Mouse (Mus musculus): Measurements from ENCODE around the gene Ppp1r10. TPM values are rescaled to one million over a fixed set of nuclear protein-coding genes. Genes with fewer than 3 reads are reported as not detected.

Ppp1r10 gene
- polyA plus RNA-seq, 1 experiment from 2014 or later: 35.4 TPM

GRCm38 (mm10) chr17:35870884-35871696, 45.1 kb upstream of the Ppp1r10 start:
- ATAC-seq (replicated peaks; ENCODE audit: low FRiP score): no peak
- Histone ChIP-seq H3K4me2 (peak overlapping the region; percentile 97), H3K9ac (ENCODE audit: low read depth, low read length) (no peak overlapping the region; the same call in 1 of the 2 replicates), H3K4me1 (replicated peaks; ENCODE audit: control insufficient read depth, insufficient read depth, low read length) (peaks cover 49% of the 10 kb centered on the region), H3K4me3 (ENCODE audit: low read depth, low read length) (peak overlapping the region; percentile 59), H3K9me3 (ENCODE audit: control insufficient read depth, low read length) (peaks cover 4% of the 10 kb centered on the region; the same call in 1 of the 2 replicates), H3K27me3 (replicated peaks; ENCODE audit: control insufficient read depth, insufficient read depth, low read length) (peaks cover 4% of the 10 kb centered on the region; the same call in 1 of the 2 replicates), H3K27ac (ENCODE audit: low read depth, low read length) (peak overlapping the region; percentile 82), H3K36me3 (ENCODE audit: control insufficient read depth, insufficient read depth, low read length) (peaks cover 4% of the 10 kb centered on the region; the same call in 1 of the 2 replicates)
- no peak for DNase-seq (ENCODE audit: low spot score)
- WGBS: 51% methylated on average over 8 of the region's 8 CpGs

GRCm38 (mm10) chr17:35873774-35874519, 42.3 kb upstream of the Ppp1r10 start:
- ATAC-seq (replicated peaks; ENCODE audit: low FRiP score) (peak; percentile 60), DNase-seq (ENCODE audit: low spot score) (peak; percentile 85)
- WGBS: 20% methylated on average over 21 of the region's 21 CpGs
- peaks cover 4% of the 10 kb centered on the region; the same call in 1 of the 2 replicates for H3K9me3 ChIP-seq (ENCODE audit: control insufficient read depth, low read length)
- no peaks in the 10 kb centered on the region for H3K27me3 ChIP-seq (replicated peaks; ENCODE audit: control insufficient read depth, insufficient read depth, low read length)
- H3K4me1 ChIP-seq (replicated peaks; ENCODE audit: control insufficient read depth, insufficient read depth, low read length): peaks cover 37% of the 10 kb centered on the region
- peaks cover 4% of the 10 kb centered on the region; the same call in 1 of the 2 replicates for H3K36me3 ChIP-seq (ENCODE audit: control insufficient read depth, insufficient read depth, low read length)
- H3K4me2 ChIP-seq: peak overlapping the region; percentile 38
- no peak overlapping the region for H3K4me3 ChIP-seq (ENCODE audit: low read depth, low read length)
- H3K9ac ChIP-seq (ENCODE audit: low read depth, low read length): peak overlapping the region; percentile 40; the same call in 1 of the 2 replicates
- peak overlapping the region; percentile 28; the same call in 1 of the 2 replicates for H3K27ac ChIP-seq (ENCODE audit: low read depth, low read length)

GRCm38 (mm10) chr17:35874721-35875120, 41.5 kb upstream of the Ppp1r10 start:
- ATAC-seq (replicated peaks; ENCODE audit: low FRiP score): no peak
- H3K4me1 ChIP-seq (replicated peaks; ENCODE audit: control insufficient read depth, insufficient read depth, low read length): peaks cover 29% of the 10 kb centered on the region
- no peak overlapping the region for H3K27ac ChIP-seq (ENCODE audit: low read depth, low read length)
- peaks cover 4% of the 10 kb centered on the region; the same call in 1 of the 2 replicates for H3K9me3 ChIP-seq (ENCODE audit: control insufficient read depth, low read length)
- H3K4me2 ChIP-seq: no peak overlapping the region
- no peak overlapping the region for H3K9ac ChIP-seq (ENCODE audit: low read depth, low read length)
- DNase-seq (ENCODE audit: low spot score): no peak
- 92% methylated on average over 6 of the region's 6 CpGs for WGBS
- peaks cover 4% of the 10 kb centered on the region; the same call in 1 of the 2 replicates for H3K36me3 ChIP-seq (ENCODE audit: control insufficient read depth, insufficient read depth, low read length)
- no peaks in the 10 kb centered on the region for H3K27me3 ChIP-seq (replicated peaks; ENCODE audit: control insufficient read depth, insufficient read depth, low read length)
- H3K4me3 ChIP-seq (ENCODE audit: low read depth, low read length): no peak overlapping the region

GRCm38 (mm10) chr17:35879245-35880057, 36.8 kb upstream of the Ppp1r10 start, which contains the start of gene Dhx16:
Gene Dhx16, plus strand, starts transcription at chr17:35879819.
- peak; percentile 97 for DNase-seq (ENCODE audit: low spot score)
- Histone ChIP-seq H3K4me1 (replicated peaks; ENCODE audit: control insufficient read depth, insufficient read depth, low read length) (peaks cover 13% of the 10 kb centered on the region), H3K27me3 (replicated peaks; ENCODE audit: control insufficient read depth, insufficient read depth, low read length) (no peaks in the 10 kb centered on the region), H3K4me2 (peak within 1 kb of the TSS; percentile 88), H3K9me3 (ENCODE audit: control insufficient read depth, low read length) (no peaks in the 10 kb centered on the region), H3K27ac (ENCODE audit: low read depth, low read length) (peak within 1 kb of the TSS; percentile 54), H3K4me3 (ENCODE audit: low read depth, low read length) (peak within 1 kb of the TSS; percentile 99), H3K9ac (ENCODE audit: low read depth, low read length) (peak within 1 kb of the TSS; percentile 92), H3K36me3 (ENCODE audit: control insufficient read depth, insufficient read depth, low read length) (peaks cover 27% of the 10 kb centered on the region)
- 6% methylated on average over 66 of the region's 66 CpGs for WGBS
- peak; percentile 88 for ATAC-seq (replicated peaks; ENCODE audit: low FRiP score)

- no peak overlapping the region for H3K4me3 ChIP-seq (ENCODE audit: low read depth, low read length)
- no peak overlapping the region for H3K27ac ChIP-seq (ENCODE audit: low read depth, low read length)
- no peak overlapping the region for H3K9ac ChIP-seq (ENCODE audit: low read depth, low read length)
- no peaks in the 10 kb centered on the region for H3K27me3 ChIP-seq (replicated peaks; ENCODE audit: control insufficient read depth, insufficient read depth, low read length)
- H3K36me3 ChIP-seq (ENCODE audit: control insufficient read depth, insufficient read depth, low read length): peaks cover 48% of the 10 kb centered on the region
- no peak for DNase-seq (ENCODE audit: low spot score)
- no peaks in the 10 kb centered on the region for H3K9me3 ChIP-seq (ENCODE audit: control insufficient read depth, low read length)
- H3K4me2 ChIP-seq: no peak overlapping the region
- no peak for ATAC-seq (replicated peaks; ENCODE audit: low FRiP score)
- H3K4me1 ChIP-seq (replicated peaks; ENCODE audit: control insufficient read depth, insufficient read depth, low read length): peaks cover 8% of the 10 kb centered on the region
- WGBS: 94% methylated on average over 17 of the region's 17 CpGs
These were observed 33.3 kb upstream of the Ppp1r10 start for GRCm38 (mm10) chr17:35882924-35883323.

GRCm38 (mm10) chr17:35883777-35884176, 32.5 kb upstream of the Ppp1r10 start:
- whole genome bisulfite sequencing: 93% methylated on average over 14 of the region's 14 CpGs
- H3K9ac ChIP-seq (ENCODE audit: low read depth, low read length): no peak overlapping the region
- no peaks in the 10 kb centered on the region for H3K9me3 ChIP-seq (ENCODE audit: control insufficient read depth, low read length)
- ATAC-seq (replicated peaks; ENCODE audit: low FRiP score) (no peak), DNase-seq (ENCODE audit: low spot score) (no peak)
- peaks cover 54% of the 10 kb centered on the region for H3K36me3 ChIP-seq (ENCODE audit: control insufficient read depth, insufficient read depth, low read length)
- no peak overlapping the region for H3K4me3 ChIP-seq (ENCODE audit: low read depth, low read length)
- H3K27me3 ChIP-seq (replicated peaks; ENCODE audit: control insufficient read depth, insufficient read depth, low read length): no peaks in the 10 kb centered on the region
- H3K4me2 ChIP-seq: no peak overlapping the region
- H3K27ac ChIP-seq (ENCODE audit: low read depth, low read length): no peak overlapping the region
- peaks cover 8% of the 10 kb centered on the region for H3K4me1 ChIP-seq (replicated peaks; ENCODE audit: control insufficient read depth, insufficient read depth, low read length)

GRCm38 (mm10) chr17:35887725-35888124, 28.5 kb upstream of the Ppp1r10 start:
- H3K9ac ChIP-seq (ENCODE audit: low read depth, low read length): no peak overlapping the region
- no peaks in the 10 kb centered on the region for H3K27me3 ChIP-seq (replicated peaks; ENCODE audit: control insufficient read depth, insufficient read depth, low read length)
- no peak for DNase-seq (ENCODE audit: low spot score)
- H3K27ac ChIP-seq (ENCODE audit: low read depth, low read length): no peak overlapping the region
- no peaks in the 10 kb centered on the region for H3K9me3 ChIP-seq (ENCODE audit: control insufficient read depth, low read length)
- ATAC-seq (replicated peaks; ENCODE audit: low FRiP score): no peak
- H3K4me1 ChIP-seq (replicated peaks; ENCODE audit: control insufficient read depth, insufficient read depth, low read length): no peaks in the 10 kb centered on the region
- H3K4me3 ChIP-seq (ENCODE audit: low read depth, low read length): no peak overlapping the region
- no peak overlapping the region for H3K4me2 ChIP-seq
- 97% methylated on average over 11 of the region's 17 CpGs for whole genome bisulfite sequencing
- peaks cover 67% of the 10 kb centered on the region for H3K36me3 ChIP-seq (ENCODE audit: control insufficient read depth, insufficient read depth, low read length)

Data from liver, embryonic 11.5 days (tissue).